Mouse (Mus musculus) CH12.LX (cell line): ENCODE measurements around the gene Cacng5. TPM values are rescaled to one million over a fixed set of nuclear protein-coding genes. Genes with fewer than 3 reads are reported as not detected.

Experiments used
- DNase-seq: peaks from one replicate; pipeline ENCODE4 v3.0.0-alpha.2; 2013; ENCODE audit errors: extremely low read depth
- H3K27ac ChIP-seq: 2 replicates; pipeline ENCODE4 v1.5.1; 2012; ENCODE audit warnings: low read depth, mild to moderate bottlenecking, control low read depth, moderate library complexity; ENCODE audit not compliant: insufficient read depth
- H3K27me3 ChIP-seq: replicated peaks from 2 replicates; pipeline ENCODE3; 2012; ENCODE audit warnings: inconsistent platforms
- H3K36me3 ChIP-seq, 2 experiments: replicated peaks in 1 of 2; 2 replicates each; pipeline versions ENCODE3 to v1.6.1; 2012; ENCODE audit warnings: inconsistent platforms in 1 of 2, low read length in 1 of 2, mild to moderate bottlenecking in 1 of 2, mixed read lengths in 1 of 2, moderate library complexity in 1 of 2; ENCODE audit not compliant: control insufficient read depth in 1 of 2, insufficient read depth in 1 of 2
- H3K4me1 ChIP-seq, 2 experiments: 2 replicates each; pipeline ENCODE4 v1.6.1; 2012; ENCODE audit warnings: inconsistent platforms in 1 of 2, moderate library complexity in 1 of 2; ENCODE audit not compliant: insufficient read depth in 2 of 2, control insufficient read depth in 1 of 2
- H3K4me2 ChIP-seq: 2 replicates; pipeline ENCODE4 v1.6.1; 2012; ENCODE audit warnings: low read depth, mild to moderate bottlenecking, control low read depth; ENCODE audit not compliant: poor library complexity, insufficient read depth, severe bottlenecking
- H3K4me3 ChIP-seq, 3 experiments: fragments of 150-350 bp in 1 of 3; sonication (generic) in 1 of 3; replicated peaks in 1 of 3; 2 replicates each; pipeline versions ENCODE3 to v1.5.1; 2011 to 2012; ENCODE audit warnings: low read depth in 2 of 3, low read length in 2 of 3, mild to moderate bottlenecking in 2 of 3, moderate library complexity in 2 of 3, control low read depth in 1 of 3, improper control_type of control experiment in 1 of 3, inconsistent platforms in 1 of 3, mixed read lengths in 1 of 3; ENCODE audit not compliant: poor library complexity in 1 of 3
- H3K79me2 ChIP-seq: replicated peaks from 2 replicates; pipeline ENCODE4 v1.6.1; 2012; ENCODE audit warnings: mild to moderate bottlenecking, moderate library complexity; ENCODE audit not compliant: control insufficient read depth, poor library complexity, insufficient read depth, severe bottlenecking; ENCODE audit errors: extremely low read depth
- H3K9ac ChIP-seq: 2 replicates; pipeline ENCODE4 v1.6.1; 2012; ENCODE audit warnings: low read depth, mild to moderate bottlenecking, control low read depth, moderate library complexity; ENCODE audit not compliant: insufficient read depth
- H3K9me3 ChIP-seq: replicated peaks from 2 replicates; pipeline ENCODE3; 2012; ENCODE audit warnings: low read length, inconsistent platforms, mixed read lengths
- BHLHE40 ChIP-seq: IDR thresholded peaks from 2 replicates; pipeline ENCODE4 v1.6.1; 2011; ENCODE audit warnings: mild to moderate bottlenecking, low read depth, low read length, improper control_type of control experiment
- CHD2 ChIP-seq: IDR thresholded peaks from 2 replicates; pipeline ENCODE4 v1.6.1; 2011; ENCODE audit warnings: low read length, improper control_type of control experiment
- CTCF ChIP-seq, 2 experiments: IDR thresholded peaks in 1 of 2; conservative IDR thresholded peaks in 1 of 2; 2 replicates each; pipeline ENCODE4 v1.5.1; 2011 to 2012; ENCODE audit warnings: low read depth in 2 of 2, low read length in 2 of 2, improper control_type of control experiment in 1 of 2, inconsistent platforms in 1 of 2, mild to moderate bottlenecking in 1 of 2, moderate library complexity in 1 of 2
- EP300 ChIP-seq: IDR thresholded peaks from 2 replicates; pipeline ENCODE4 v1.6.1; 2011; ENCODE audit warnings: low read length, improper control_type of control experiment
- GABPA ChIP-seq: IDR thresholded peaks from 2 replicates; pipeline ENCODE4 v1.6.1; 2012; ENCODE audit warnings: low read depth, low read length, improper control_type of control experiment, inconsistent platforms; ENCODE audit not compliant: insufficient replicate concordance
- IRF4 ChIP-seq: IDR thresholded peaks from 2 replicates; pipeline ENCODE4 v1.6.1; 2014; ENCODE audit warnings: low read depth, mild to moderate bottlenecking, inconsistent platforms, low read length, improper control_type of control experiment
- MAX ChIP-seq: IDR thresholded peaks from 2 replicates; pipeline ENCODE4 v1.6.1; 2011; ENCODE audit warnings: low read length, improper control_type of control experiment
- MAZ ChIP-seq: IDR thresholded peaks from 2 replicates; pipeline ENCODE4 v1.6.1; 2012; ENCODE audit warnings: low read depth, mild to moderate bottlenecking, inconsistent platforms, low read length, improper control_type of control experiment, moderate library complexity
- MXI1 ChIP-seq: IDR thresholded peaks from 2 replicates; pipeline ENCODE4 v1.6.1; 2011; ENCODE audit warnings: mild to moderate bottlenecking, low read depth, low read length, improper control_type of control experiment
- MYC ChIP-seq: IDR thresholded peaks from 2 replicates; pipeline ENCODE4 v1.6.1; 2011; ENCODE audit warnings: low read depth, mild to moderate bottlenecking, improper control_type of control experiment, low read length
- POLR2A ChIP-seq: IDR thresholded peaks from 2 replicates; pipeline ENCODE4 v1.6.1; 2011; ENCODE audit warnings: low read depth, mild to moderate bottlenecking, improper control_type of control experiment, low read length
- RAD21 ChIP-seq: IDR thresholded peaks from 2 replicates; pipeline ENCODE4 v1.6.1; 2011; ENCODE audit warnings: low read depth, mild to moderate bottlenecking, low read length, improper control_type of control experiment, moderate library complexity
- RCOR1 ChIP-seq: conservative IDR thresholded peaks from 2 replicates; pipeline ENCODE4 v1.6.1; 2012; ENCODE audit warnings: low read depth, mild to moderate bottlenecking, inconsistent platforms, low read length, improper control_type of control experiment
- SIN3A ChIP-seq: IDR thresholded peaks from 2 replicates; pipeline ENCODE4 v1.6.1; 2012; ENCODE audit warnings: low read length, improper control_type of control experiment, inconsistent platforms
- SMC3 ChIP-seq: IDR thresholded peaks from 2 replicates; pipeline ENCODE4 v1.6.1; 2011; ENCODE audit warnings: low read depth, low read length, improper control_type of control experiment
- TBP ChIP-seq: conservative IDR thresholded peaks from 2 replicates; pipeline ENCODE4 v1.6.1; 2011; ENCODE audit warnings: low read depth, low read length, improper control_type of control experiment
- TCF12 ChIP-seq: IDR thresholded peaks from 2 replicates; pipeline ENCODE4 v1.6.1; 2014; ENCODE audit warnings: low read depth, mild to moderate bottlenecking, inconsistent platforms, low read length, improper control_type of control experiment
- ZMIZ1 ChIP-seq: IDR thresholded peaks from 2 replicates; pipeline ENCODE4 v1.6.1; 2012; ENCODE audit warnings: low read depth, mild to moderate bottlenecking, inconsistent platforms, low read length, improper control_type of control experiment
- dilution Hi-C: fragments of 300-500 bp; cut with MboI; formaldehyde crosslinking; loops from 2 replicates; pipeline ENCODE4 v1.14.3; 2020; ENCODE audit warnings: low sequenced_read_pairs; ENCODE audit not compliant: extremely low pct_unique_long_range_greater_than_20kb, extremely low pct_ligation_motif_present
- in situ Hi-C: fragments of 300-500 bp; cut with MboI; formaldehyde crosslinking; loops from 3 replicates; pipeline ENCODE4 v1.14.3; 2019; ENCODE audit warnings: low sequenced_read_pairs, low pct_ligation_motif_present, low pct_unique_long_range_greater_than_20kb, mixed read lengths
- polyA plus RNA-seq: library from polyadenylated mRNA; unstranded; fragments of >175 nt; gene quantifications from 2 replicates; pipeline ENCODE4 v1.2.1, GENCODE M21; 2012; ENCODE audit warnings: low read depth; ENCODE audit not compliant: insufficient read length
- total RNA-seq, 2 experiments: library from RNA; depleted of rRNA; stranded (reverse); fragments of 300-350 nt in 1 of 2; fragments of >200 nt in 1 of 2; gene quantifications; 2 replicates each; pipeline ENCODE4 v1.2.3; 2012 to 2014

Cacng5 gene
- total and polyA plus RNA-seq, 3 experiments = not detected

DNA sequence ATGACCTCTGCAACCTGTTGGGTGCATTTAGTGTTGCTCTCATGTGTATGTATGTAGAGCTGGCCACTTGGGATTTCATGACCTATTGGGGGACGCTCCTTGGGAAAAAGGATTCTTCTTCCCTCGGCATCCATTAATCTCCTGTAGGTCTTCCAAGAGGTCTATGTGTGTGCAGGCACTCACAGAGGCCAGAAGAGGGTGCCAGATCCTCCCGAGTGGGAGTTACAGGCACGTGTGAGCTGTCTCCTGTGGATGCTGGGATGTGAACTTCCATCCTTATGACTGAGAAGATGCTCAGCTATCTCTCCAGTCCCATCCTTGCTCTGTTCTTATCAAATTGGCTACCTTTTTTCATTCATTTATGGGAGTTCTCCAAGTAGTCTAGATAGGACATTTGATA lies 14.4 kb downstream of the Cacng5 start:
- in situ Hi-C loops = no loop called here

DNA sequence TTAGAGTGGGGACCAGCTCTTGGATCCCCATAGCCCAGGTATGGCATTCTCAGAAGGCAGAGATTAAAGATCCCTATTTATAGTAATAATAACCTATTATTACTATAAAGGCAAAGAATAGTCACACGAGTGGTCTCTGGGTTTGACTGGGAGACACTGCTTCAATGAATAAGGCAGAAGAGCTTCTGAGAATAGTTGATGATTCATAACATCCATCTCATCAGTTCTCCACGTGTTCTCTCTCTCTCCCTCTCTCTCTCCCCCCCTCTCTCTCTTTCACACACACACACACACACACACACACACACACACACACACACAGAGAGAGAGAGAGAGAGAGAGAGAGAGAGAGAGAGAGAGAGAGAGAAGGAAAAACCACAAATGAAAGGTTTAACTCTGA lies 16.2 kb downstream of the Cacng5 start:
- H3K36me3 ChIP-seq = no peaks in the 10 kb centered on the region
- H3K9me3 ChIP-seq = peaks cover 2% of the 10 kb centered on the region
- H3K4me3 ChIP-seq = no peak overlapping the region
- peaks cover 0 to 8% of the 10 kb centered on the region in 2 experiments; a peak in 1 of 4 replicates for H3K4me1 ChIP-seq
- H3K79me2 ChIP-seq = no peaks in the 10 kb centered on the region
- peak; percentile 67; the same call in 1 of the 2 replicates for TF ChIP-seq BHLHE40
- TF ChIP-seq TBP = no peak
- no peak for TF ChIP-seq SIN3A
- no peak for TF ChIP-seq RAD21
- 0 out of 2 replicates have a peak, but pooled peaks have one; percentile 10 for TF ChIP-seq EP300
- no peak for TF ChIP-seq MAZ
- 0 out of 2 replicates have a peak, but pooled peaks have one; percentile 51 for TF ChIP-seq MYC
- 0 out of 2 replicates have a peak, but pooled peaks have one; percentile 8 for TF ChIP-seq IRF4
- no peak for TF ChIP-seq MAX
- no peak for TF ChIP-seq POLR2A
- TF ChIP-seq, all 38 proteins: peak for 4
- Histone ChIP-seq H3K4me2 (no peak overlapping the region), H3K27ac (no peak overlapping the region), H3K27me3 (peaks cover 3% of the 10 kb centered on the region), H3K9ac (no peak overlapping the region)
- dilution Hi-C loops = no loop called here
- in situ Hi-C loops = no loop called here
- no peak for DNase-seq

More for the DNA sequence above, 14.4 kb downstream of the Cacng5 start:
- H3K4me1 ChIP-seq = peaks cover 0 to 8% of the 10 kb centered on the region in 2 experiments; a peak in 1 of 4 replicates
- no peak overlapping the region for H3K4me2 ChIP-seq
- no peak overlapping the region for H3K27ac ChIP-seq
- peaks cover 2% of the 10 kb centered on the region for H3K9me3 ChIP-seq
- no peak overlapping the region for H3K9ac ChIP-seq
- H3K36me3 ChIP-seq = no peaks in the 10 kb centered on the region
- peak; percentile 81 for TF ChIP-seq BHLHE40
- no peak for TF ChIP-seq RCOR1
- TF ChIP-seq TCF12 = no peak
- TF ChIP-seq ZMIZ1 = no peak
- peak; percentile 59 for TF ChIP-seq RAD21
- peak; percentile 45 to 65; a peak in 3 of 4 replicates for TF ChIP-seq CTCF (conservative IDR thresholded peaks at IDR 0.05 in 1 of 2, IDR thresholded peaks at IDR 0.05 in 1 of 2; ENCODE audit: low read depth in 2 of 2, low read length in 2 of 2)
- no peak for TF ChIP-seq MXI1
- TF ChIP-seq SMC3 = peak; percentile 58
- peak; percentile 25; the same call in 1 of the 2 replicates for TF ChIP-seq CHD2
- no peak for TF ChIP-seq GABPA
- H3K4me3 ChIP-seq = no peak overlapping the region
- dilution Hi-C loops = no loop called here
- no peaks in the 10 kb centered on the region for H3K79me2 ChIP-seq
- DNase-seq = peak; percentile 23
- peaks cover 2% of the 10 kb centered on the region for H3K27me3 ChIP-seq
